Mouse (Mus musculus) ES-E14 (cell line): ENCODE results near the gene Olfr689. TPM values are rescaled to one million over a fixed set of nuclear protein-coding genes. Genes with fewer than 3 reads are reported as not detected.

ENCODE experiments used
- DNase-seq: peaks from one replicate; pipeline ENCODE4 v3.0.0-alpha.2; 2013; ENCODE audit warnings: low read depth, low spot score
- H3K27ac ChIP-seq: 2 replicates; pipeline ENCODE4 v1.5.1; 2012; ENCODE audit warnings: low read depth, mild to moderate bottlenecking, low read length, moderate library complexity, mixed read lengths; ENCODE audit not compliant: poor library complexity, insufficient read depth, severe bottlenecking
- H3K36me3 ChIP-seq: 2 replicates; pipeline ENCODE4 v1.6.1; 2012; ENCODE audit warnings: mild to moderate bottlenecking, low read length, moderate library complexity, mixed read lengths; ENCODE audit not compliant: control insufficient read depth, poor library complexity, insufficient read depth, severe bottlenecking
- H3K4me1 ChIP-seq, 2 experiments: fragments of 150-350 bp in 1 of 2; sonication (generic) in 1 of 2; 2 replicates each; pipeline ENCODE4 v1.6.1; 2012; ENCODE audit warnings: low read length in 2 of 2, mild to moderate bottlenecking in 1 of 2, mixed read lengths in 1 of 2; ENCODE audit not compliant: control insufficient read depth in 2 of 2, insufficient read depth in 2 of 2, poor library complexity in 1 of 2
- H3K4me3 ChIP-seq, 2 experiments: fragments of 150-350 bp in 1 of 2; sonication (generic) in 1 of 2; 2 replicates each; pipeline ENCODE4 v1.5.1; 2012; ENCODE audit warnings: low read length in 2 of 2, low read depth in 1 of 2, mild to moderate bottlenecking in 1 of 2, mixed read lengths in 1 of 2; ENCODE audit not compliant: insufficient read depth in 1 of 2, poor library complexity in 1 of 2, severe bottlenecking in 1 of 2
- H3K9ac ChIP-seq: 2 replicates; pipeline ENCODE4 v1.6.1; 2012; ENCODE audit warnings: low read depth, mild to moderate bottlenecking, low read length, mixed read lengths; ENCODE audit not compliant: poor library complexity, insufficient read depth, severe bottlenecking
- H3K9me3 ChIP-seq: fragments of 150-350 bp; sonication (generic); 2 replicates; pipeline ENCODE4 v1.6.1; 2012; ENCODE audit warnings: low read depth, mild to moderate bottlenecking, low read length; ENCODE audit not compliant: control insufficient read depth, insufficient read depth
- CHD2 ChIP-seq: IDR thresholded peaks from 2 replicates; pipeline ENCODE4 v1.6.1; 2014; ENCODE audit warnings: mild to moderate bottlenecking, low read depth, low read length, inconsistent platforms
- HCFC1 ChIP-seq: IDR thresholded peaks from 2 replicates; pipeline ENCODE4 v1.6.1; 2012; ENCODE audit warnings: low read length, inconsistent platforms, borderline replicate concordance; ENCODE audit not compliant: insufficient read depth
- MAFK ChIP-seq: IDR thresholded peaks from 2 replicates; pipeline ENCODE4 v1.6.1; 2014; ENCODE audit warnings: mild to moderate bottlenecking, low read depth, low read length, inconsistent platforms; ENCODE audit not compliant: insufficient read depth
- ZC3H11A ChIP-seq: IDR thresholded peaks from 2 replicates; pipeline ENCODE4 v1.6.1; 2012; ENCODE audit warnings: low read depth, mild to moderate bottlenecking, inconsistent platforms, low read length, borderline replicate concordance
- ZNF384 ChIP-seq: IDR thresholded peaks from 2 replicates; pipeline ENCODE4 v1.6.1; 2012; ENCODE audit warnings: low read depth, low read length, inconsistent platforms
- in situ Hi-C, 2 experiments: fragments of 600-800 bp; cut with MboI; formaldehyde crosslinking; loops; one replicate each; pipeline ENCODE4 v1.15.1; 2025; ENCODE audit warnings: low sequenced_read_pairs in 2 of 2, inconsistent platforms in 1 of 2; ENCODE audit not compliant: unreplicated experiment in 2 of 2
- total RNA-seq: library from RNA; depleted of rRNA; stranded (reverse); fragments of 300-350 nt; gene quantifications from 2 replicates; pipeline ENCODE4 v1.2.3, GENCODE M21; 2012; rRNA removed

Gene Olfr689
- total RNA-seq, 1 experiment: not detected

- Histone ChIP-seq H3K27ac (no peak overlapping the region), H3K4me3 (no peak overlapping the region), H3K36me3 (no peaks in the 10 kb centered on the region), H3K4me1 (no peaks in the 10 kb centered on the region), H3K9ac (no peak overlapping the region), H3K9me3 (no peaks in the 10 kb centered on the region)
- in situ Hi-C loops: no loop called here
- no peak for TF ChIP-seq ZC3H11A
- TF ChIP-seq CHD2: no peak
- no peak for TF ChIP-seq MAFK
- no peak for TF ChIP-seq ZNF384
- TF ChIP-seq HCFC1: no peak
- no peak for DNase-seq
These were observed 50.7 kb downstream of the Olfr689 start for GRCm38 (mm10) chr7:105361713-105362112.

GRCm38 (mm10) chr7:105367268-105367667 is 56.3 kb downstream of the Olfr689 start:
- H3K27ac ChIP-seq: no peak overlapping the region
- TF ChIP-seq ZNF384: no peak
- H3K9me3 ChIP-seq: no peaks in the 10 kb centered on the region
- no peaks in the 10 kb centered on the region for H3K4me1 ChIP-seq
- no peak overlapping the region for H3K4me3 ChIP-seq
- 0 out of 2 replicates have a peak, but pooled peaks cover 2% of the 10 kb centered on the region for H3K36me3 ChIP-seq
- in situ Hi-C loops: no loop called here
- no peak overlapping the region for H3K9ac ChIP-seq
- DNase-seq: no peak

DNA sequence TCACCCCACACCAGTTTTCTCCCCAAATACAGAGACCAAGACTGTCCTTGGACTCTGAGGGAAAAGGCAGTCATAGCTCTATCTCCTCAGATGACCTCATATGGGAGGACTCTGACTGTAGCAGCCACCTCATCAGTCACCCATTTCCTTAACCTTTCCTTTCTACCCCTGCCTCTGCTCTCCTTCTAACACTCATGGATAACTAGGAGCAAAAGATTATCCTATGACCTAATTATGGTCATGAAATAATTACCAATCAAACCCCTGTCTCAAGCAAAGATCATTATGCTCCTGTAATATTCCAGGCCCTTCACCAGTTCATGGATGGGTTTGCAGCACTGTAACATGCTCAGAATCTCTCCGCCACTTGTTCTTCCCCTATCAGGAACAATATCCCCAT is 57.0 kb downstream of the Olfr689 start, which contains the start of gene Olfr692:
Gene Olfr692, plus strand, starts transcription at position 301 of the 400 bp plus-strand sequence.
- Histone ChIP-seq H3K27ac (no peak within 1 kb of the TSS), H3K36me3 (0 out of 2 replicates have a peak, but pooled peaks cover 2% of the 10 kb centered on the region), H3K9ac (no peak within 1 kb of the TSS), H3K4me3 (no peak within 1 kb of the TSS), H3K9me3 (no peaks in the 10 kb centered on the region), H3K4me1 (no peaks in the 10 kb centered on the region)
- no peak for DNase-seq
- TF ChIP-seq CHD2 (no peak), ZNF384 (no peak), HCFC1 (no peak), MAFK (no peak), ZC3H11A (no peak)
- in situ Hi-C loops: no loop called here

- Histone ChIP-seq H3K4me1 (no peaks in the 10 kb centered on the region), H3K9ac (no peak overlapping the region), H3K9me3 (no peaks in the 10 kb centered on the region), H3K27ac (no peak overlapping the region), H3K4me3 (no peak overlapping the region), H3K36me3 (0 out of 2 replicates have a peak, but pooled peaks cover 2% of the 10 kb centered on the region)
- in situ Hi-C loops: no loop called here
- no peak for DNase-seq
- no peak for TF ChIP-seq ZNF384
- no peak for TF ChIP-seq MAFK
- no peak for TF ChIP-seq HCFC1
- no peak for TF ChIP-seq CHD2
- no peak for TF ChIP-seq ZC3H11A
These were observed 57.6 kb downstream of the Olfr689 start for GRCm38 (mm10) chr7:105368521-105368920.

Other genes with a start within 250 kb of the Olfr689 start
- not detected in 2 replicates for gene Olfr678, start 246.7 kb upstream of the Olfr689 start, total RNA-seq
- gene Olfr679, start 230.0 kb upstream of the Olfr689 start, total RNA-seq: not detected in 2 replicates
- not detected in 2 replicates for gene Olfr680-ps1, start 218.3 kb upstream of the Olfr689 start, total RNA-seq
- gene Olfr681, start 194.3 kb upstream of the Olfr689 start, total RNA-seq: not detected in 2 replicates
- not detected in 2 replicates for gene Olfr683, start 164.2 kb upstream of the Olfr689 start, total RNA-seq
- gene Olfr684, start 147.5 kb upstream of the Olfr689 start, total RNA-seq: not detected in 2 replicates
- gene Olfr685, start 125.2 kb upstream of the Olfr689 start, total RNA-seq: not detected in 2 replicates
- gene Olfr686, start 103.7 kb upstream of the Olfr689 start, total RNA-seq: not detected in 2 replicates
- not detected in 2 replicates for gene Olfr688, start 23.1 kb upstream of the Olfr689 start, total RNA-seq
- gene Olfr690, start 22.9 kb downstream of the Olfr689 start, total RNA-seq: not detected in 2 replicates
- not detected in 2 replicates for gene Olfr691, start 31.1 kb downstream of the Olfr689 start, total RNA-seq
- gene Olfr692, start 57.1 kb downstream of the Olfr689 start, total RNA-seq: 0.26 TPM in 1 of 2 replicates, not detected in the other
- 0.89 and 2.4 TPM in 2 replicates for gene Gm5901, start 63.9 kb downstream of the Olfr689 start, total RNA-seq
- gene Fam160a2, start 88.9 kb downstream of the Olfr689 start, total RNA-seq: 29.9 and 37.6 TPM in 2 replicates
- 0.13 and 0.37 TPM in 2 replicates for gene Cnga4, start 93.4 kb downstream of the Olfr689 start, total RNA-seq
- 0.27 and 0.58 TPM in 2 replicates for gene Cckbr, start 114.6 kb downstream of the Olfr689 start, total RNA-seq
- 2.0 and 5.3 TPM in 2 replicates for gene Cavin3, start 171.1 kb downstream of the Olfr689 start, total RNA-seq
- 19.4 and 22.8 TPM in 2 replicates for gene Smpd1, start 243.2 kb downstream of the Olfr689 start, total RNA-seq